Mouse (Mus musculus) naive thymus-derived CD4-positive, alpha-beta T cell, adult 2 months (primary cell): ENCODE results near the gene Gm17542.
"Not testable (repeated sequence)": the region's sequence is repeated elsewhere in the genome, so short reads cannot be mapped to it uniquely, and the experiment has no call there.

Experiments used
- DNase-seq: peaks from one replicate; pipeline ENCODE4 v3.0.0-alpha.2; 2011; ENCODE audit warnings: low read depth

The Gm17542 gene

DNA sequence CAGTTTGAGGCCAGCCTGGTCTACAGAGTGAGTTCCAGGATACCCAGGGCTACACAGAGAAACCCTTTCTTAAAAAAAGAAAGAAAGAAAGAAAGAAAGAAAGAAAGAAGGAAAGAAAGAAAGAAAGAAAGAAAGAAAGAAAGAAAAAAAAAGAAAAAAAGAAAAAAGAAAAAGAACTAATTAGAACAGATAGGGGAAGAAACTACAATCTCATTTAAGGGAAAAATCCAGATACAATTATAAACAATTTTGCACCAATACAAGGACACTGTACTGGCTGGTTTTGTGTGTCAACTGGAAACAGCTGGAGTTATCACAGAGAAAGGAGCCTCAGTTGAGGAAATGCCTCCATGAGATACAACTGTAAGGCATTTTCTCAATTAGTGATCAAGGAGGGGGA, at the start of gene Gm17542:
Gm17542 (minus strand) TSS at position 101 of the 400 bp plus-strand sequence.
- DNase-seq, result not testable (repeated sequence)

GRCm38 (mm10) chr10:58739779-58740178, 21.8 kb upstream of the Gm17542 start:
- DNase-seq, result no peak

- no peak for DNase-seq
These were observed 20.1 kb upstream of the Gm17542 start for GRCm38 (mm10) chr10:58738152-58738551.

GRCm38 (mm10) chr10:58714789-58715148, 3.2 kb downstream of the Gm17542 start:
- DNase-seq, result no peak

DNA sequence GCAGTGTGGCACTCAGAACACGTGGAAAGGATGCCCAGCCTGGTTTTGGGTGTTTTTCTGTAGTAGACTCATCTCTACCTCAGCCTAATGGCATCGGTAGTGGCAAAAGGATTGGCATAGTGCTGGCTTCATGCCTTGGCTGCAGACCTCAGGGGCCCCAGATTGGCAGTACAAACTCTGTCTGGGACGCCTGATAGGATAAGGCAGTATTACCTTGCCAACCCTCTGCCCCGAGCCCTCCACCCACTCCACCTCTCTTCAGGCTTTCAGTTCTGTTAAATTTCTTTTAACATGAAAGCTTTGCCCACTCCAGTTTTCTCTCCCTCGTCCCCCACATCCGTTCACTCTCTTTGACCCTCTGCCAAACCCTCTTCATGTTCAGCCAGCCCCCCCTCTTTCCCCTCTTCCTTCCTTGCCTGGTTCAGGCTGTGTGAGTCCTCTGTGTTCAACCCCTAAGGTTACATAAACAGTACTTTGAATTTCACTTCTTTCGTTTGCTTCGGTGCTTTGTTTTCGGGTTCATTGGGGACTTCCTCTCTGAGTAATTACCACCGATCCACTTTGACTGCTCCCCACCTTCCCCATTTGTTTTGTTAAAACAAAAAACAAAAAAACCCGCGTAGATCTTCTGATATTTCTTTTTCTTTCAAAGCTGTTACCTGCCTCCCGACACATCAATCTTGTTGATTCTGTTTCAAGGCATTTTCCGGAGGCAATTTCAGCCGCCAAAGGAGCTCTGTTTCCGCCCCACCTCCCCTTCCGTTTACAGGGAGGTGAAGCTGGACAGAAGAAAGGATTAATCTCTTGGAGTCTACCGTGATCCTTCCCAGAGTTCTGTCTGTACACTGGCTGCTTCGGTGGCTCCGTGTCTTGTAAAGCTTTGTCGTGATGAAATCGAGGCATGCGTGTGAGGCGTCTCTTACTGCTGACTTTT, 3.9 kb downstream of the Gm17542 start:
- peak; percentile 47 for DNase-seq

DNA sequence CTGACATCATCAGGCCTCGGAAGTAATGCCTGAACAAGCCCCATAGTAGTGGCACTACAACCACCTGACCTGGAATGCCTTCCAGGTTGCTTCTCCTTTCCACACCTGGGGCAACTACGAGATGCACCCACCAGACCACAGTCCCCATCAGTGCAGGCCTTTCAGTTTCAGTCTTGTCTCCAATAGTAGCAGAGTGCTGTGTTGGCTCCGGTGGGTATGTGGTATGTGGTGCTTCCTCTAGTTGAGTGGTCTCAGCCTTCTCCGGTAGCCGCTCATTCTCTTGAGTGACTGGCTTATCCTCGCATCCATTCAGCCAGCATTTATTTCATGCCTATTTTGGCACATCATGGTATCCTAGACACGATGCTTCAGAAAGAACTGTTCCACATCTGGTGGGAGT, 4.8 kb downstream of the Gm17542 start:
- peak; percentile 6 for DNase-seq

GRCm38 (mm10) chr10:58709021-58709420, 9.0 kb downstream of the Gm17542 start:
- DNase-seq, result no peak

DNA sequence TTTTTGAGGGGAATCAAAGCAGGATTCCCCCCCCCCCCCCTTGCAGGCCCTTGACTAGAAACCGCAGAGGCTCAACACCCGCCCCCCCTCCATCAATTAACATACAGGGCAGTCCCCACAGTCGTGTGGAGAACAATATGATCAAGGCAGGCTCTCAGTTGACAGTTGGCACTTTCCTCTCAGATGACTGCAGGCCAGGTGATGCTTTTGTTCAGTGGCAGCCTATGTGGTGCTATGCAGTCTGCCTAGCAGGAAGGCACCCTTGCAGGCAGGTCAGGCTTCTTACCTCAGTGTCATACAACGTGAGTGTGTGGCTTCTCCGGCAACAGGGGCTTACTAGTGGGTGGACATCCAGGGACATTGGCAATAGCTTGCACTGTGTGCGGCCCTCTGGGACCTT, 17.4 kb downstream of the Gm17542 start:
- no peak for DNase-seq

DNA sequence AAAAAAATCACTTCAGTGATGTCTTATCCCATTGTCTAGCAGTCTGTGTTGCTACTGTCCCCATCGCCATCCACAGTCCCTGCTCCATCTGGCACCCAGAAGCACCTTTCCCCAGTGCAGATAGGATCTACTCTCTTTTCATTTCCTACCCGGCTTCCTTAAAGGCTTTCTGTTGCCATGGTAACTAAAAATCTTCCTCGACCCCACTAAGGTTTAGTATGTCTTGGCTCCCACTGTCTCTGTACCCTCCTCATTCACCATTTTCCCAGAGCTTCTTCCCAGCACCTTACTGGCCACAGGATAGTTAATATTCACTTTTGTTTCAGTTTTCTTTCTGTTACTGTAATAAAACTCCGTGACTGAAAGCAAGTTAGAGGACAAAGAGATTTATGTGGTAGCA, 17.9 kb downstream of the Gm17542 start:
- no peak for DNase-seq

GRCm38 (mm10) chr10:58698955-58699354, 19.1 kb downstream of the Gm17542 start:
- no peak for DNase-seq

DNA sequence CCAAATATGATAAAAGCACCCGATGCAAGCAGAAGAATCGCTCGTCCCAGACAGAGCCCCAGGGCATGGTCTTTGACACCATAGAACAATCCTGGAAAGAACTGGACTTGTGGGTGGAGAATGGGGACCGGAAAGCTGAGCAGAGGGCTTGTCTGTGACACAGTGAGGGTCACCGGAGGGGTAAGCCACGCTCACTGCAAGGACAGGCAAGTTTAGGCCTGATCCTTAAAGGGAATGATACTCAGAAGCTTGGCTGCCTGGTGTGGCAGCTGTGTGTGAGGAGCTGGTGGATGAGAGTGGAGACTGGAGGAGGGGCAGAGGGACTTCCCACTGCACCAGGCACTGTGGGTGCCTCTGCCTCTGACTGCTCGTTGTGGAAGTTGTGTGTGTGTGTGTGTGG, 27.0 kb downstream of the Gm17542 start:
- DNase-seq, result no peak

DNA sequence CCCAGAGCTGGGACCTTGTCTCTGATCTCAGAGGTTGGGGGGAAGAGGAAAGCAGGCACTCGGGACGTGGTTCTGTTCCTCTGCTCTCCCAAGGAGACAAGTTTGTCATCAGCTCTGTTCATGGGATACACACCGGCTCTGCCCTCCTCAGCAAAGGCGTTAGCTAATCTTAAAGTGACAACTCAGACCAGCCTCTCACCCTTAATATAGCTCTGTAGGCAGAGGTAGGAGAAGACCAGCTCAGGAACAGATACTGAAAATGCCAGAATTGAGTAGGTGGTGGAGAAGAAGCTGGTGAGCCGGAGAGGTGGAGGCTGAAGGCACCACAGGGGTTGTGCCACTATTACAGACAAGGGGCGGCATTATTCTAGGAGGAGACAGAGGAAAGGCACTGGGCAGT, 38.7 kb downstream of the Gm17542 start:
- DNase-seq, result no peak

DNA sequence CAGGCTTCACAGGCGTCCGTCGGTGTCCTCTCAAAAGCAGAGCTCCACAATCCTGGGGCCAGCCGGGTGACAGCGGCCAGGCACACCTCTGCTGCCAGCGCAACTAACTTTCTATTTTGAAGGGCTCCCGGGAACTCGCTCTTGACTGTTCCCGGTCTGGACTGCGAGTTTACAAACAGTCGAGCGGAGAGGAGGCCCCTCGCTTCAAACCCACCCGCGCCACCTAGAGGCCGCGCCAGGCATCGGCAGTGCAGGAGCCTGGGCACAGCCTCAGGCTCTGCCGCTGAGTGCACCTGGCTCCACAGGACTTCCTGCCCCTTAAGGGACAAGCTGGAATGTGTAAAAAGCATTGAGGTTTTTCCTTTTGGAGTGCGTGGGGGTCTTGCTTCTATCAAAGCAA, 42.5 kb downstream of the Gm17542 start, which contains the start of gene Edar:
Edar (minus strand) TSS at position 122 of the 400 bp plus-strand sequence.
- peak; percentile 55 for DNase-seq

DNA sequence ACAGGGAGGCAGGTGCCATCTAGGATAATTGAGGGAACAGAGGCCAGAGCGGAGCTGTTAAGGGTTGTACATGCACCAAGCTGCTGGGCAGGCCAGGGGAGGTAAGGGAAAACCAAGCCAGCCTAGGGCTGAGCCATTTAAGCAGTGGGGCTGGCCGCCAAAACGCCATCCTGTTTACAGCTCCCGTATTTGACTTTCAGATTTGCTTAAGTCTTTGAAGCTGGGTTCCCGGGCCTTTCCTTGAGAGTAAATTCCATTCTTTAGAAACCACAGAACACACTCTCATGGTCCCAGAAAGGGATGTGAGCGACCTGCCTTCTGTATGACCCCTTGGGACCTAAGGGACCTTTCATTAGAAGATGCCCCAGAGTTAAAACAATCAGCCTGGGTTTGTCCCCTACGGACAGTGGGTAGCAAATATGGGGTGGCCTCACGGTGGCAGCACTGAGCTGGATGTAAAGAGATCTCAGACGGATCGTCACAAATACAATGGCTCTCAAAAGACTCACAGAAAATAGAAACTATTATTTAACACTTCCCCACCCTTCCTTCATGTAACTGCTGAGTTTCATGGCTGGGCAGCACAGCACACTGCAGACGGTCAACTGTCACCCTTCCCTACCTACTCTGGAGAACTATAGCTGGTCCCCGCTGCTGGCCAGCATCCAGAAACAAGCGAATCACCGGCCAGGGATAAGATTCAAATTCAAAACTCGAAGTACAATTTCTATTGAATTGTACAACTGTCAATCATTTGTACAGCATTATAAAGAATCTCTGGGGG, 44.5 kb downstream of the Gm17542 start:
- peak; percentile 64 for DNase-seq

- DNase-seq, result no peak
These were observed 45.3 kb downstream of the Gm17542 start for GRCm38 (mm10) chr10:58672557-58673277.

DNA sequence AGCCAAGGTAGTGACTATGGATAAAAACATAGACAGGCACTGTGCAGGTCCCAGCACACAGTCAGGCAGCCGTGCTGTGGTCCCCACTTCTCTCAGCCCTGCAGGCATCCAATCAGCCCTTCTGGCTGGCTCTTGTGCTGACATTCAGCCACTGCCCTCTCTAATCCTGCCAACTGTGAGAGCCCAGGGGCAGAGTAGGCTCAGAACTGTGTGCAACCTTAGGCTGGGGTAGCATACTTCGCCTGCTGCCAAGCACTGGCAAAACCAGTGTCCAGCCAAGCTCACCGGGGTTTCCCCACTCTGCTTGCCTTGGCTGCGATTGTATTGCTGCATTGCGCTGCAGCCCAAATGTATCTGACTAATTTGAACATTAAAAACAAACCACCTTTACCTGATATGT, 54.1 kb downstream of the Gm17542 start:
- no peak for DNase-seq
